Mouse (Mus musculus) forebrain, embryonic 16.5 days (tissue): ENCODE measurements around the gene Vmn2r42. TPM values are rescaled to one million over a fixed set of nuclear protein-coding genes. Genes with fewer than 3 reads are reported as not detected.
"Not testable (repeated sequence)": the region's sequence is repeated elsewhere in the genome, so short reads cannot be mapped to it uniquely, and the experiment has no call there.

ENCODE experiments used
- ATAC-seq: fragments of 200-750 bp; cut with Nextera tagmentation; 2 replicates; pipeline ENCODE4 v1.8.0; 2017; ENCODE audit warnings: mild to moderate bottlenecking, moderate library complexity
- H3K27ac ChIP-seq: fragments of 300-500 bp; sonication (generic); 2 replicates; pipeline ENCODE4 v1.5.1; 2014; ENCODE audit warnings: low read length, control low read depth
- H3K27me3 ChIP-seq: fragments of 300-500 bp; sonication (generic); replicated peaks from 2 replicates; pipeline ENCODE4 v1.6.1; 2014; ENCODE audit warnings: low read length; ENCODE audit not compliant: control insufficient read depth, insufficient read depth
- H3K36me3 ChIP-seq: fragments of 300-500 bp; sonication (generic); 2 replicates; pipeline ENCODE4 v1.6.1; 2014; ENCODE audit not compliant: control insufficient read depth, insufficient read depth
- H3K4me1 ChIP-seq: fragments of 300-500 bp; sonication (generic); replicated peaks from 2 replicates; pipeline ENCODE4 v1.6.1; 2014; ENCODE audit warnings: low read length; ENCODE audit not compliant: control insufficient read depth, insufficient read depth
- H3K4me2 ChIP-seq: fragments of 300-500 bp; sonication (generic); 2 replicates; pipeline ENCODE4 v1.6.1; 2014; ENCODE audit warnings: mild to moderate bottlenecking, low read length, control low read depth
- H3K4me3 ChIP-seq: fragments of 300-500 bp; sonication (generic); replicated peaks from 2 replicates; pipeline ENCODE4 v1.5.1; 2014; ENCODE audit warnings: mild to moderate bottlenecking, low read length, control low read depth
- H3K9ac ChIP-seq: fragments of 300-500 bp; sonication (generic); replicated peaks from 2 replicates; pipeline ENCODE4 v1.6.1; 2014; ENCODE audit warnings: low read depth, low read length, control low read depth
- H3K9me3 ChIP-seq: fragments of 300-500 bp; sonication (generic); 2 replicates; pipeline ENCODE4 v1.6.1; 2016; ENCODE audit warnings: low read length; ENCODE audit not compliant: control insufficient read depth
- WGBS: fragments of 180-500 bp; shearing (Covaris S2); extraction: QIAGEN DNeasy Blood & Tissue Kit; methylation state at CpG from one replicate; pipeline ENCODE4 v1.1.7; 2014; 5-methylcytosine and 5-hydroxymethylcytosine counted together
- polyA plus RNA-seq: library from polyadenylated mRNA; unstranded; fragments of >200 nt; fragmentation: Nextera tagmentation; extraction: Ambion mirVana; gene quantifications from 2 replicates; pipeline ENCODE4 v1.2.1, GENCODE M21; 2015

The Vmn2r42 gene
- polyA plus RNA-seq: not detected in 2 replicates

GRCm38 (mm10) chr7:8200220-8200619, at the start of gene Vmn2r42:
TSS of gene Vmn2r42 (minus strand) at chr7:8200320.
- not testable (repeated sequence) for H3K4me3 ChIP-seq, H3K9me3 ChIP-seq, H3K4me1 ChIP-seq, H3K27ac ChIP-seq, H3K36me3 ChIP-seq, H3K4me2 ChIP-seq, ATAC-seq, H3K9ac ChIP-seq, H3K27me3 ChIP-seq
- WGBS: no CpG with 5 or more reads among the region's 2 CpGs

- not testable (repeated sequence) for H3K27ac ChIP-seq, ATAC-seq, H3K4me2 ChIP-seq, H3K36me3 ChIP-seq, H3K4me3 ChIP-seq, H3K27me3 ChIP-seq, H3K9ac ChIP-seq, H3K9me3 ChIP-seq, H3K4me1 ChIP-seq
- no CpG with 5 or more reads among the region's 1 CpGs for WGBS
Observed at GRCm38 (mm10) chr7:8161554-8161953, 38.6 kb downstream of the Vmn2r42 start, which contains the start of gene Vmn2r41. TSS of gene Vmn2r41 (minus strand) at chr7:8161654.

Other genes starting within 250 kb of the Vmn2r42 start
- gene Vmn2r41, start 38.7 kb downstream of the Vmn2r42 start, polyA plus RNA-seq: not detected in 2 replicates
- gene Vmn2r43, start 60.3 kb upstream of the Vmn2r42 start, polyA plus RNA-seq: not detected in 2 replicates
- not detected in 2 replicates for gene Vmn2r44, start 183.0 kb upstream of the Vmn2r42 start, polyA plus RNA-seq